Mouse (Mus musculus): ENCODE measurements at regions not wholly inside any gene's neighbourhood (a gene's known extent, or its start where the extent isn't known, plus 50 kb on each side); places are given as distances from the start of the nearest gene placed in this dataset.

GRCm38 (mm10) chr2:172674641-172675040 is 125.2 kb downstream of the Tfap2c start:
- no peak for TF ChIP-seq CTCF (IDR thresholded peaks at IDR 0.05; ENCODE audit: low read depth)
- no peak for TF ChIP-seq EP300 (IDR thresholded peaks at IDR 0.05; ENCODE audit: low read depth)

Data from liver, embryonic 14.5 days (tissue).